Mouse (Mus musculus): ENCODE measurements around the gene Ndufb4. TPM values are rescaled to one million over a fixed set of nuclear protein-coding genes. Genes with fewer than 3 reads are reported as not detected.
A peak's percentile ranks its signal among the peaks of the same experiment; 100 is the strongest.

Ndufb4 gene
- total and polyA plus RNA-seq, 2 experiments from 2014 or later, result 107 to 242 TPM

- Histone ChIP-seq H3K4me2 (ENCODE audit: low read depth, low read length) (peak overlapping the region; percentile 15; the same call in 1 of the 2 replicates), H3K9me3 (replicated peaks; ENCODE audit: control insufficient read depth, low read length) (no peaks in the 10 kb centered on the region), H3K9ac (replicated peaks; ENCODE audit: low read depth, low read length) (no peak overlapping the region), H3K36me3 (replicated peaks; ENCODE audit: control insufficient read depth, insufficient read depth, low read length) (no peaks in the 10 kb centered on the region), H3K4me1 (ENCODE audit: control insufficient read depth, insufficient read depth) (no peaks in the 10 kb centered on the region), H3K27me3 (ENCODE audit: control insufficient read depth, insufficient read depth, low read length) (no peaks in the 10 kb centered on the region), H3K27ac (ENCODE audit: low read depth) (no peak overlapping the region), H3K4me3 (ENCODE audit: low read depth, low read length) (no peak overlapping the region)
- 41% methylated on average over 9 of the region's 9 CpGs for WGBS
- no peak for ATAC-seq (ENCODE audit: insufficient read depth, low read depth)
- DNase-seq (ENCODE audit: low spot score), result no peak
- TF ChIP-seq EP300 (IDR thresholded peaks at IDR 0.05; ENCODE audit: low read depth) (no peak), CTCF (IDR thresholded peaks at IDR 0.05; ENCODE audit: low read depth) (no peak)
Observed at GRCm38 (mm10) chr16:37634578-37634977, 19.7 kb downstream of the Ndufb4 start.

GRCm38 (mm10) chr16:37629011-37629410 is 25.2 kb downstream of the Ndufb4 start:
- WGBS, result 90% methylated on average over 7 of the region's 7 CpGs
- Histone ChIP-seq H3K27me3 (ENCODE audit: control insufficient read depth, insufficient read depth, low read length) (no peaks in the 10 kb centered on the region), H3K27ac (ENCODE audit: low read depth) (no peak overlapping the region), H3K4me2 (ENCODE audit: low read depth, low read length) (no peak overlapping the region), H3K9ac (replicated peaks; ENCODE audit: low read depth, low read length) (no peak overlapping the region), H3K36me3 (replicated peaks; ENCODE audit: control insufficient read depth, insufficient read depth, low read length) (no peaks in the 10 kb centered on the region), H3K4me3 (ENCODE audit: low read depth, low read length) (no peak overlapping the region), H3K9me3 (replicated peaks; ENCODE audit: control insufficient read depth, low read length) (no peaks in the 10 kb centered on the region), H3K4me1 (ENCODE audit: control insufficient read depth, insufficient read depth) (no peaks in the 10 kb centered on the region)
- ATAC-seq (ENCODE audit: insufficient read depth, low read depth), result no peak
- DNase-seq (ENCODE audit: low spot score), result no peak
- TF ChIP-seq EP300 (IDR thresholded peaks at IDR 0.05; ENCODE audit: low read depth) (no peak), CTCF (IDR thresholded peaks at IDR 0.05; ENCODE audit: low read depth) (no peak)

- H3K9me3 ChIP-seq (replicated peaks; ENCODE audit: control insufficient read depth, low read length), result no peaks in the 10 kb centered on the region
- H3K4me1 ChIP-seq (ENCODE audit: control insufficient read depth, insufficient read depth), result no peaks in the 10 kb centered on the region
- no peak for TF ChIP-seq CTCF (IDR thresholded peaks at IDR 0.05; ENCODE audit: low read depth)
- no peak for TF ChIP-seq EP300 (IDR thresholded peaks at IDR 0.05; ENCODE audit: low read depth)
- H3K27me3 ChIP-seq (ENCODE audit: control insufficient read depth, insufficient read depth, low read length), result no peaks in the 10 kb centered on the region
- no peak overlapping the region for H3K4me3 ChIP-seq (ENCODE audit: low read depth, low read length)
- 75% methylated on average over 9 of the region's 9 CpGs for whole genome bisulfite sequencing
- DNase-seq (ENCODE audit: low spot score) (no peak), ATAC-seq (ENCODE audit: insufficient read depth, low read depth) (no peak)
- H3K36me3 ChIP-seq (replicated peaks; ENCODE audit: control insufficient read depth, insufficient read depth, low read length), result no peaks in the 10 kb centered on the region
- no peak overlapping the region for H3K9ac ChIP-seq (replicated peaks; ENCODE audit: low read depth, low read length)
- no peak overlapping the region for H3K27ac ChIP-seq (ENCODE audit: low read depth)
- no peak overlapping the region for H3K4me2 ChIP-seq (ENCODE audit: low read depth, low read length)
Observed at GRCm38 (mm10) chr16:37628336-37628735, 25.9 kb downstream of the Ndufb4 start.

GRCm38 (mm10) chr16:37626388-37626949 is 27.8 kb downstream of the Ndufb4 start:
- Histone ChIP-seq H3K9ac (replicated peaks; ENCODE audit: low read depth, low read length) (no peak overlapping the region), H3K27me3 (ENCODE audit: control insufficient read depth, insufficient read depth, low read length) (no peaks in the 10 kb centered on the region), H3K27ac (ENCODE audit: low read depth) (no peak overlapping the region), H3K36me3 (replicated peaks; ENCODE audit: control insufficient read depth, insufficient read depth, low read length) (no peaks in the 10 kb centered on the region), H3K4me2 (ENCODE audit: low read depth, low read length) (no peak overlapping the region), H3K9me3 (replicated peaks; ENCODE audit: control insufficient read depth, low read length) (no peaks in the 10 kb centered on the region), H3K4me1 (ENCODE audit: control insufficient read depth, insufficient read depth) (no peaks in the 10 kb centered on the region), H3K4me3 (ENCODE audit: low read depth, low read length) (no peak overlapping the region)
- 72% methylated on average over 4 of the region's 4 CpGs for whole genome bisulfite sequencing
- DNase-seq (ENCODE audit: low spot score) (no peak), ATAC-seq (ENCODE audit: insufficient read depth, low read depth) (no peak)
- TF ChIP-seq CTCF (IDR thresholded peaks at IDR 0.05; ENCODE audit: low read depth) (no peak), EP300 (IDR thresholded peaks at IDR 0.05; ENCODE audit: low read depth) (no peak)

- TF ChIP-seq EP300 (IDR thresholded peaks at IDR 0.05; ENCODE audit: low read depth) (no peak), CTCF (IDR thresholded peaks at IDR 0.05; ENCODE audit: low read depth) (no peak)
- Histone ChIP-seq H3K4me2 (ENCODE audit: low read depth, low read length) (no peak overlapping the region), H3K27me3 (ENCODE audit: control insufficient read depth, insufficient read depth, low read length) (no peaks in the 10 kb centered on the region), H3K9me3 (replicated peaks; ENCODE audit: control insufficient read depth, low read length) (no peaks in the 10 kb centered on the region), H3K4me1 (ENCODE audit: control insufficient read depth, insufficient read depth) (peaks cover 13% of the 10 kb centered on the region; the same call in 1 of the 2 replicates), H3K36me3 (replicated peaks; ENCODE audit: control insufficient read depth, insufficient read depth, low read length) (no peaks in the 10 kb centered on the region), H3K4me3 (ENCODE audit: low read depth, low read length) (no peak overlapping the region), H3K9ac (replicated peaks; ENCODE audit: low read depth, low read length) (no peak overlapping the region), H3K27ac (ENCODE audit: low read depth) (no peak overlapping the region)
- DNase-seq (ENCODE audit: low spot score) (no peak), ATAC-seq (ENCODE audit: insufficient read depth, low read depth) (no peak)
- WGBS, result 56% methylated on average over 5 of the region's 5 CpGs
Observed at GRCm38 (mm10) chr16:37622919-37623318, 31.3 kb downstream of the Ndufb4 start.

GRCm38 (mm10) chr16:37622403-37622802 is 31.9 kb downstream of the Ndufb4 start:
- H3K27ac ChIP-seq (ENCODE audit: low read depth), result no peak overlapping the region
- no peaks in the 10 kb centered on the region for H3K27me3 ChIP-seq (ENCODE audit: control insufficient read depth, insufficient read depth, low read length)
- no peak overlapping the region for H3K4me2 ChIP-seq (ENCODE audit: low read depth, low read length)
- TF ChIP-seq EP300 (IDR thresholded peaks at IDR 0.05; ENCODE audit: low read depth) (no peak), CTCF (IDR thresholded peaks at IDR 0.05; ENCODE audit: low read depth) (no peak)
- no peak for ATAC-seq (ENCODE audit: insufficient read depth, low read depth)
- H3K4me3 ChIP-seq (ENCODE audit: low read depth, low read length), result no peak overlapping the region
- no peak for DNase-seq (ENCODE audit: low spot score)
- H3K4me1 ChIP-seq (ENCODE audit: control insufficient read depth, insufficient read depth), result peaks cover 13% of the 10 kb centered on the region; the same call in 1 of the 2 replicates
- H3K9me3 ChIP-seq (replicated peaks; ENCODE audit: control insufficient read depth, low read length), result no peaks in the 10 kb centered on the region
- H3K9ac ChIP-seq (replicated peaks; ENCODE audit: low read depth, low read length), result no peak overlapping the region
- no peaks in the 10 kb centered on the region for H3K36me3 ChIP-seq (replicated peaks; ENCODE audit: control insufficient read depth, insufficient read depth, low read length)
- 75% methylated on average over 3 of the region's 3 CpGs for WGBS

All from heart, postnatal 0 days (tissue).